Mouse (Mus musculus) spleen, adult 2 months (tissue): ENCODE results near the gene Kif2a. TPM values are rescaled to one million over a fixed set of nuclear protein-coding genes. Genes with fewer than 3 reads are reported as not detected.

Source experiments
- DNase-seq, 2 experiments: peaks; one replicate each; pipeline versions ENCODE4 v3.0.0 to v3.0.0-alpha.2; 2012 to 2021; ENCODE audit warnings: low spot score in 2 of 2, low read depth in 1 of 2
- H3K27ac ChIP-seq: fragments of 200-500 bp; 2 replicates; pipeline ENCODE4 v1.5.1; 2012; ENCODE audit warnings: low read length, inconsistent platforms; ENCODE audit not compliant: insufficient read depth
- H3K27me3 ChIP-seq: fragments of 200-500 bp; 2 replicates; pipeline ENCODE4 v1.6.1; 2012; ENCODE audit warnings: mild to moderate bottlenecking, moderate library complexity, low read length, inconsistent platforms; ENCODE audit not compliant: control insufficient read depth, insufficient read depth
- H3K36me3 ChIP-seq: fragments of 200-500 bp; 2 replicates; pipeline ENCODE4 v1.6.1; 2012; ENCODE audit warnings: mild to moderate bottlenecking, low read length, inconsistent platforms; ENCODE audit not compliant: control insufficient read depth, insufficient read depth
- H3K4me1 ChIP-seq: fragments of 200-500 bp; 2 replicates; pipeline ENCODE4 v1.6.1; 2011; ENCODE audit warnings: inconsistent platforms; ENCODE audit not compliant: control insufficient read depth, insufficient read depth, insufficient read length
- H3K4me3 ChIP-seq: fragments of 200-500 bp; 2 replicates; pipeline ENCODE4 v1.5.1; 2011; ENCODE audit warnings: mild to moderate bottlenecking, inconsistent platforms; ENCODE audit not compliant: insufficient read depth, insufficient read length; ENCODE audit errors: extremely low read depth
- CTCF ChIP-seq: fragments of 200-500 bp; IDR thresholded peaks from 2 replicates; pipeline ENCODE4 v1.5.1; 2011; ENCODE audit warnings: mild to moderate bottlenecking, inconsistent platforms; ENCODE audit not compliant: insufficient read depth, insufficient read length, insufficient replicate concordance; ENCODE audit errors: extremely low read depth
- POLR2A ChIP-seq: fragments of 200-500 bp; IDR thresholded peaks from 2 replicates; pipeline ENCODE4 v1.6.1; 2011; ENCODE audit warnings: low read depth, low read length, inconsistent platforms
- WGBS: fragments of 180-500 bp; shearing (Covaris S2); methylation state at CpG from one replicate; pipeline ENCODE4 v1.1.7; 2018; 5-methylcytosine and 5-hydroxymethylcytosine counted together
- polyA plus RNA-seq: library from polyadenylated mRNA; depleted of rRNA; stranded (reverse); fragments of >200 nt; gene quantifications from 2 replicates; pipeline ENCODE4 v1.2.3, GENCODE M21; 2012

The Kif2a gene
- polyA plus RNA-seq, 1 experiment: 1.5 TPM

DNA sequence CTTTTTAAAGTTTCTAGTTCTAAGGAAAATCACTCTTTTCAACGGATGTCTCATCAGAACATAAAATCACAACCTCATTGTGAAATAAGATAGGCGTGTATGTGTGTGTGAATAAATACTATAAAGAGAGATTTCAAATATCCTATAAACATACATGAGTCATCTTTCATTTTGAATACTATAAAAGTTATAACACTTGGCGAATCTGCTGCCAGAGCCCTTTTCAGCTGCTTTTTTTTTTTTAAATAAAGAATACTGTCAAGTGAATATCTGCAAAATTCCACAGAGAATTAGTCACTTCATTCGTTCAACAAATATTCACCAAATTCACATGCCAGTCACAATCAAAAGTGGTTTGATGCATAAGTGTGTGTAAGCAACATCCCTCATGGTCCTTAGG, 13.2 kb upstream of the Kif2a start:
- H3K36me3 ChIP-seq: no peaks in the 10 kb centered on the region
- no peaks in the 10 kb centered on the region for H3K4me1 ChIP-seq
- no peak overlapping the region for H3K4me3 ChIP-seq
- H3K27me3 ChIP-seq: no peaks in the 10 kb centered on the region
- DNase-seq: no peak
- TF ChIP-seq CTCF (no peak), POLR2A (no peak)
- no peak overlapping the region for H3K27ac ChIP-seq
- 82% methylated on average over 4 of the region's 4 CpGs for WGBS

DNA sequence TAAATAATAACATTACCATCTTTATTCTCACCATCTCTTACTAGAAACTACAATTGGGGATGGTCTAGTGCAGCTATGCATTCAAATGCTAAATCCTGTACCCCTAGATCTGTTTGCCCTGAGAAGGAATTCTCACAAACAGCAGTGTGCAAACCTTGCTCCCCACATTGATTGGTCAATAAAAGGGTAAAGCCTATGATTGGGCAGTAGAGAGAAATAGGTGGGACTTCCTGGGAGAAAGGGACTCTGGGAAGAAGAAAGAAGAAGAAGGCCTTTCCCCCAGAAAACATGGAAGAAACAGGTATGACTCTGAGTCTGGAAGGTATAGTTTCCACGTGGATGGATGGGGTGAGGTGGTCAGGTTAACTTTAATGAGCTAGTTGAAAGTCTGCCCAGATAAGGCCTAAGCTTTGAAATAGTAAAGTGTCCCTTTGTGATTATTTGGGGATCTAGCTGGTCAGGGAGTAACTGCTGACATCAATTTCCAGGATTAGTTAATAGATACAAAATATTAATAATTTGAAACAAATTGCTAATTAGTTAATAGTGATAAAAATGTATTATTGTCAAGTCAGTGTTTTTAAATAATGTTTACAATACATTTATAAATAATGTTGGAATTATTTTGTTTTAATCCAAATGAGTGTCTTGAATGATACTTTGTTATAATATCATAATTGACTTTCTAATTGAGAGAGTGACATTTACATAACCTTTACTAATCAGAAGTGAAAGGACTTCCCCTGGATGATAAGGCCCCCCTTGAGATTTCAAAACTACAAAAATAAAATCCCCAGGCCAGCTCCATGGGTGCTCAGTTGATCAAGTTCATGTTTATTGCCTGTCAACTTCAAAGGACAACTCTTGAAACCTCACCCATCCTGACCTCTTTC, 12.3 kb upstream of the Kif2a start:
- Histone ChIP-seq H3K27ac (no peak overlapping the region), H3K36me3 (no peaks in the 10 kb centered on the region), H3K27me3 (no peaks in the 10 kb centered on the region), H3K4me1 (no peaks in the 10 kb centered on the region), H3K4me3 (no peak overlapping the region)
- DNase-seq: no peak
- 76% methylated on average over 1 of the region's 1 CpGs for WGBS
- TF ChIP-seq CTCF: no peak
- TF ChIP-seq POLR2A: no peak

DNA sequence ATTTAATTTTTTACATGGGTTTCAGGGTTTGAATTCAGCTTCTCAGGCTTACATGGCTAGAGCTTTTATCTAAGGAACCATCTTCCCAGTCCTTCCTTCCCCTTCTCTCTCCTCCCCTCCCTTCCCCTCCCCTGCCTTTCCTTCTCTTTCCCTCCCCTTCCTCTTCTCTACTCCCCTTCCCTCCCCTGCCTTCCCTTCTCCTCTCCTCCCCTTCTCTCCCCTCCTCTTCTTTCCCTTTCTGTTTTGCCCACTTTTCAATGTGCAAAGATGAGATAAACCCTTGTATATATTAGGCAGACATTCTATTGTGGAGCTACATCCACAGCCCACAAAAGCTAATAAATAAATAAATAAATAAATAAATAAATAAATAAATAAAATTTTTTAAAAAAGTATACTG, 9.3 kb upstream of the Kif2a start:
- TF ChIP-seq POLR2A (no peak), CTCF (no peak)
- H3K27me3 ChIP-seq: no peaks in the 10 kb centered on the region
- DNase-seq: no peak
- no peaks in the 10 kb centered on the region for H3K36me3 ChIP-seq
- H3K4me3 ChIP-seq: no peak overlapping the region
- no peaks in the 10 kb centered on the region for H3K4me1 ChIP-seq
- H3K27ac ChIP-seq: no peak overlapping the region

DNA sequence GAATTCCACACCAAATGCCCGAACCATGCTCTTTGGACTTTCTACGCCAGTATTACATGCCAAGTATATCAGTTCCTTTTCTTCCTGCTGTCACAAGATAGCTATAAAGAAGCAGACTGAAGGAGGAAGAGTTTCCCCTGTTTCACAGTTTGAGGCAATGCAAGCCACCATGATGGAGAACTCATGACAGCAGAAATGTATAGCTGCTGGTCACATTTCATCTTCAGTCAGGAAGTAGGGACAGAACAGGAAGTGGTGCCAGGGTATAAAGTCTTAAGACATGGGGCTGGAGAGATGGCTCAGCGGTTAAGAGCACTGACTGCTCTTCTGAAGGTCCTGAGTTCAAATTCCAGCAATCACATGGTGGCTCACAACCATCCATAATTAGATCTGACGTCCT, 5.3 kb upstream of the Kif2a start:
- Histone ChIP-seq H3K27me3 (no peaks in the 10 kb centered on the region), H3K4me1 (no peaks in the 10 kb centered on the region), H3K27ac (no peak overlapping the region), H3K4me3 (no peak overlapping the region), H3K36me3 (no peaks in the 10 kb centered on the region)
- no peak for TF ChIP-seq POLR2A
- TF ChIP-seq CTCF: no peak
- DNase-seq: no peak
- WGBS: 87% methylated on average over 4 of the region's 4 CpGs

DNA sequence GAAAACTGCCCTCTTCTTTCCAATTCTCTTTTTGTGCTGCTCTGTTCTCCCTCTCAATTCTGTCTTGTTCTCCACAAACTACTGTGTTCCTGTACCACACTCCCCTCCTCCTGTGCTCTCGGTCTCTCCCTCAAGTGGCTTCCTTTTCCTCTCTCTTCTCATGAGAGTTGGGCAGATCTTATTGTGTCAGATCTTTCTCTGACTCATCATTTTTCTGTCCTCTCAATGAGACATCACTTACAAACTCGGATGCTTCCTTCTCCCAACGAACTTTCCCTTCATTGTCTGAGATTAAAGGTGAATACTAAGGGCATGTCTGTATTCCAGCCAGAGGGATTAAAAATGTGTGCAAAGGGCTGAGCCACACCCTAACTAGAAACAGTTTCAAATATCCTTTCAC, 3.7 kb upstream of the Kif2a start:
- TF ChIP-seq CTCF (no peak), POLR2A (no peak)
- DNase-seq: no peak
- no peak overlapping the region for H3K27ac ChIP-seq
- H3K4me3 ChIP-seq: no peak overlapping the region
- no peaks in the 10 kb centered on the region for H3K36me3 ChIP-seq
- no peaks in the 10 kb centered on the region; the same call in 1 of the 2 replicates for H3K4me1 ChIP-seq
- no peaks in the 10 kb centered on the region for H3K27me3 ChIP-seq
- 4% methylated on average over 3 of the region's 3 CpGs for WGBS

DNA sequence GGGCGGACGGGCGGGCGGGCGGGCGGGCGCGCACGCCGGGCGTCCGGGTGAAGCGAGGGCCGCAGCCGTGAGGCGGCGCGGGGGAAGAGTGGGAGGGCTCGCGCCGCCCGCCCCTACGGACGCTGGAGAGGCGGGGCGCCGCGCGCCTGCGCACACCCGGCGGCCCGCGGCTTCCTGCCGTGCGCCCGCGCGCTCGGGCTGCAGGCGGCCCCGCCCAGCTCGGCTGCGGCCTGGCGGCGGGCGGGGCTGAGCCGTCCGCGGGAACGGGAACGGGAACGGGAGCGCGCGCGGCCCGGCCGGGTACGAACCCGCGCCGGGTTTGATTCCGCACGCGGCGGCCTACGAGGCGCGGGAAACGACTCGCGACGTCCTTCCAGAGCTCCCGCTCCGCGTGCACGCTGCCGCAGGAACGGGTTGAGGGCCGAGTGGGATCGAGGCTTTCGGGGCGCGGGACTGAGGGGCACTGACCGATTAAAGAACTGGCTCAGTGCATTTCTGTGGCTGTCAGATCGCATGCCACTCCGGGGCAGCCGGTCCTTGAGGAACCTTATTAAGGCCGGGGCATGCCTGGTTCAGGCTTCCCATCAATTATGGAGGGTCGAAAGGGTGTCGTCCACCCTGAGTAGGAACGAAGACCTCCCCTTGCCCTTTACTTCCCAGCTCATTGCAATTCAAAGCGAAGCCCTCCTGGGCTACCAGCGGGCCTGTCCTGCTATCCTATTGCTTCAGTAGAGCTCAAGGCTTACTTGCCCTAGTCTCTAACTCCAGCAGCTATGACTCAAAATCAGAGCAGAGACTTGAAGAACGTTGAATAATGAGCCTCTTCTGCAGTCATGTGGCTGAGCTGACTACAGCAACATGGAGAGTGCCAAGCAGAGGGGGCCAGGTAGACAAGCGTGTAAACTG, 593 bp upstream of the Kif2a start:
- Histone ChIP-seq H3K4me3 (peak overlapping the region; percentile 90), H3K27ac (peak overlapping the region; percentile 84), H3K36me3 (no peaks in the 10 kb centered on the region), H3K4me1 (no peaks in the 10 kb centered on the region; the same call in 1 of the 2 replicates), H3K27me3 (no peaks in the 10 kb centered on the region)
- peak; percentile 49 to 75 for DNase-seq
- TF ChIP-seq CTCF (no peak), POLR2A (no peak)
- WGBS: 1% methylated on average over 97 of the region's 97 CpGs

DNA sequence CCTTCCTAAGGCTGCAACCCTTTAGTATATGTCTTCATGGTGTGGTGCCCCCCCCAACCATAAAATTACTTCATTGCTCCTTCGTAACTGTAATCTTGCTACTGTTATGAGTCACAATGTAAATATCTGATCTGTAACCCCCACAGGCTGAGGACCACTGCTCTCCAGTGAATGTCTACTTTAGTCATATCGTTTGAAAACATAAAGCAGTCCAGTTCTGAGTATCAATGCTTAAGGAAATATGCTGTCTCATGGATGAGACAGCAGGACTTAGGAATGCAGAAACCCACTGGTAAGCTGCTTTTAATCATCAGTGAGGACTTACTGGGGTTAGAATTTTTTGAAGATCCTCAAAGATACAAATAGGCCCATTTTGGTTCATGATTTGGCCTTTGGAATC, 2.5 kb downstream of the Kif2a start:
- 58% methylated on average over 2 of the region's 2 CpGs for WGBS
- TF ChIP-seq CTCF (no peak), POLR2A (no peak)
- Histone ChIP-seq H3K4me1 (no peaks in the 10 kb centered on the region; the same call in 1 of the 2 replicates), H3K27ac (no peak overlapping the region), H3K36me3 (no peaks in the 10 kb centered on the region), H3K4me3 (no peak overlapping the region), H3K27me3 (no peaks in the 10 kb centered on the region)
- DNase-seq: no peak
